Mouse (Mus musculus): ENCODE data around the gene Slc26a6. TPM values are rescaled to one million over a fixed set of nuclear protein-coding genes. Genes with fewer than 3 reads are reported as not detected.

Gene Slc26a6
- polyA plus RNA-seq, 2 experiments from 2014 or later, result 8.2 to 24.2 TPM

Other genes with a start within 250 kb of the Slc26a6 start
- gene Arih2, start 203.9 kb upstream of the Slc26a6 start, polyA plus RNA-seq (2017; shearing (Covaris generic)), result 10 to 100 TPM; 61.3 to 92.7 TPM
- 10 to 100 TPM; 40.4 to 61.1 TPM for gene Slc25a20, start 191.2 kb upstream of the Slc26a6 start, polyA plus RNA-seq (2017; shearing (Covaris generic))
- 1 to 10 TPM; 3.7 to 6.7 TPM for gene Prkar2a, start 164.0 kb upstream of the Slc26a6 start, polyA plus RNA-seq (2017; shearing (Covaris generic))
- 10 to 100 TPM; 20.1 to 27.6 TPM for gene Ip6k2, start 69.5 kb upstream of the Slc26a6 start, polyA plus RNA-seq (2017; shearing (Covaris generic))
- 1 to 10 TPM; 7.5 to 7.8 TPM for gene Nckipsd, start 44.9 kb upstream of the Slc26a6 start, polyA plus RNA-seq (2017; shearing (Covaris generic))
- gene Celsr3, start 27.0 kb upstream of the Slc26a6 start, polyA plus RNA-seq (2017; shearing (Covaris generic)), result under 1 TPM in 1 of 2 experiments, not detected in 1; 0.05 TPM
- gene Tmem89, start 61.3 kb downstream of the Slc26a6 start, polyA plus RNA-seq (2017; shearing (Covaris generic)), result under 1 TPM in 1 of 2 experiments, not detected in 1; 0.46 TPM
- gene Uqcrc1, start 83.3 kb downstream of the Slc26a6 start, polyA plus RNA-seq (2017; shearing (Covaris generic)), result 100 to 1,000 TPM; 182 to 369 TPM
- not detected for gene Col7a1, start 100.3 kb downstream of the Slc26a6 start, polyA plus RNA-seq (2017; shearing (Covaris generic))
- gene Ucn2, start 132.7 kb downstream of the Slc26a6 start, polyA plus RNA-seq (2017; shearing (Covaris generic)), result not detected
- 10 to 100 TPM in 1 of 2 experiments, 1 to 10 TPM in 1; 6.1 to 12.7 TPM for gene Pfkfb4, start 138.5 kb downstream of the Slc26a6 start, polyA plus RNA-seq (2017; shearing (Covaris generic))
- gene Shisa5, start 185.3 kb downstream of the Slc26a6 start, polyA plus RNA-seq (2017; shearing (Covaris generic)), result 1,000 to 10,000 TPM; 3,771 to 6,921 TPM
- 10 to 100 TPM; 36.2 to 61.7 TPM for gene Trex1, start 206.5 kb downstream of the Slc26a6 start, polyA plus RNA-seq (2017; shearing (Covaris generic))
- 10 to 100 TPM; 23.4 to 32.1 TPM for gene Atrip, start 220.8 kb downstream of the Slc26a6 start, polyA plus RNA-seq (2017; shearing (Covaris generic))
- gene Ccdc51, start 229.2 kb downstream of the Slc26a6 start, polyA plus RNA-seq (2017; shearing (Covaris generic)), result 10 to 100 TPM; 13.5 to 16.0 TPM
- 100 to 1,000 TPM; 679 to 933 TPM for gene Tma7, start 229.3 kb downstream of the Slc26a6 start, polyA plus RNA-seq (2017; shearing (Covaris generic))
- 1 to 10 TPM in 1 of 2 experiments, under 1 TPM in 1; 0.94 to 1.2 TPM for gene Plxnb1, start 242.1 kb downstream of the Slc26a6 start, polyA plus RNA-seq (2017; shearing (Covaris generic))